ENCODE assay signal across 20 mouse cellular contexts in genomic region chr9:90828701-90829100, GRCm38 (mm10).
DNase-seq lines count a peak whose midpoint lies in the region; ATAC-seq and TF ChIP-seq lines count a peak whose summit lies in the region.
"Had no signal": no experiment of that assay in that cellular context is flagged by ENCODE, and none has a peak within 500 bp of the region (broad histone marks: within the 10 kb centered on the region; RNA-seq: fewer than 3 reads in every experiment).

No protein-coding gene starts in this region.

- H3K27ac ChIP-seq in midbrain, postnatal 0 days (ENCODE audit: low read depth, low read length): no peak overlapping the region
- H3K27ac ChIP-seq in midbrain, embryonic 10.5 days (replicated peaks): no peak overlapping the region
- H3K27ac ChIP-seq in neural tube, embryonic 13.5 days (replicated peaks): peak overlapping the region; percentile 28; the same call in 1 of the 2 replicates
- H3K27ac ChIP-seq: embryonic facial prominence, embryonic 13.5 days; kidney, embryonic 15.5 days; layer of hippocampus, adult 2 months had no signal

- no peak for ATAC-seq in midbrain, postnatal 0 days (ENCODE audit: low FRiP score)
- no peak for ATAC-seq in neural tube, embryonic 13.5 days (ENCODE audit: low read depth)
- ATAC-seq: inflammation-experienced regulatory T-cells, adult 6 months; midbrain, embryonic 16.5 days had no signal

- no peak overlapping the region for H3K4me2 ChIP-seq in midbrain, postnatal 0 days (ENCODE audit: low read depth, low read length, poor library complexity, severe bottlenecking)
- H3K4me2 ChIP-seq in neural tube, embryonic 13.5 days: peak overlapping the region; percentile 33
- H3K4me2 ChIP-seq: embryonic facial prominence, embryonic 13.5 days; kidney, embryonic 15.5 days had no signal

- DNase-seq in midbrain, postnatal 0 days (ENCODE audit: low spot score): peak; percentile 19
- no peak for DNase-seq in midbrain, embryonic 10.5 days (ENCODE audit: low spot score)
- peak; percentile 15 for DNase-seq in cerebellum, adult 11 months
- DNase-seq in cerebellum, postnatal 14 days: peak; percentile 61 to 76
- DNase-seq in urinary bladder, postnatal 10 days (ENCODE audit: low spot score): no peak
- no peak for DNase-seq in lung, adult 2 months
- no peak for DNase-seq in adrenal gland, postnatal 14 days
- DNase-seq: adrenal gland, postnatal 25 days; gastrocnemius, postnatal 10 days; liver; lung, adult 18-20 months; lung, postnatal 4 days; right cerebral cortex, adult 18-20 months; thymus, postnatal 36 days had no signal

- no peaks in the 10 kb centered on the region for H3K4me1 ChIP-seq in midbrain, postnatal 0 days (ENCODE audit: insufficient read depth, low read length)
- H3K4me1 ChIP-seq in midbrain, embryonic 10.5 days: peaks cover 6% of the 10 kb centered on the region
- peaks cover 12% of the 10 kb centered on the region for H3K4me1 ChIP-seq in neural tube, embryonic 13.5 days (replicated peaks)
- H3K4me1 ChIP-seq in lung, adult 2 months (ENCODE audit: control insufficient read depth, insufficient read depth, low read length): no peaks in the 10 kb centered on the region
- H3K4me1 ChIP-seq: embryonic facial prominence, embryonic 13.5 days; kidney, embryonic 15.5 days had no signal

- H3K4me3 ChIP-seq in midbrain, postnatal 0 days (ENCODE audit: low read depth, low read length): no peak overlapping the region
- H3K4me3 ChIP-seq in midbrain, embryonic 10.5 days: no peak overlapping the region
- H3K4me3 ChIP-seq in neural tube, embryonic 13.5 days: peak overlapping the region; percentile 18; the same call in 1 of the 2 replicates
- H3K4me3 ChIP-seq in lung, adult 2 months (replicated peaks; ENCODE audit: extremely low read depth, low read depth, low read length): no peak overlapping the region
- H3K4me3 ChIP-seq: embryonic facial prominence, embryonic 13.5 days; kidney, embryonic 15.5 days; layer of hippocampus, adult 2 months had no signal

- no peaks in the 10 kb centered on the region for H3K36me3 ChIP-seq in midbrain, postnatal 0 days (ENCODE audit: insufficient read depth, low read length)
- no peaks in the 10 kb centered on the region for H3K36me3 ChIP-seq in midbrain, embryonic 10.5 days
- H3K36me3 ChIP-seq in neural tube, embryonic 13.5 days: no peaks in the 10 kb centered on the region
- H3K36me3 ChIP-seq: embryonic facial prominence, embryonic 13.5 days; kidney, embryonic 15.5 days had no signal

- no peak overlapping the region for H3K9ac ChIP-seq in midbrain, postnatal 0 days (replicated peaks; ENCODE audit: low read length, poor library complexity, severe bottlenecking)
- H3K9ac ChIP-seq in neural tube, embryonic 13.5 days: no peak overlapping the region
- H3K9ac ChIP-seq: embryonic facial prominence, embryonic 13.5 days; kidney, embryonic 15.5 days had no signal

- no peak for TF ChIP-seq POLR2A in lung, adult 2 months (IDR thresholded peaks at IDR 0.05; ENCODE audit: borderline replicate concordance, extremely low read depth, low read depth, low read length)

- TF ChIP-seq CTCF in midbrain, postnatal 0 days (IDR thresholded peaks at IDR 0.05): no peak
- TF ChIP-seq CTCF in lung, adult 2 months (IDR thresholded peaks at IDR 0.05; ENCODE audit: insufficient read depth, low read length): no peak

- WGBS in midbrain, postnatal 0 days: 41% methylated on average over 5 of the region's 5 CpGs
- WGBS in midbrain, embryonic 10.5 days: 55% methylated on average over 5 of the region's 5 CpGs
- WGBS in neural tube, embryonic 13.5 days: 36% methylated on average over 5 of the region's 5 CpGs
- WGBS in lung, adult 2 months: 46% methylated on average over 5 of the region's 5 CpGs

- H3K9me3 ChIP-seq in midbrain, postnatal 0 days (ENCODE audit: low read length): no peaks in the 10 kb centered on the region
- no peaks in the 10 kb centered on the region for H3K9me3 ChIP-seq in midbrain, embryonic 10.5 days (replicated peaks)
- H3K9me3 ChIP-seq in neural tube, embryonic 13.5 days: no peaks in the 10 kb centered on the region
- H3K9me3 ChIP-seq: embryonic facial prominence, embryonic 13.5 days; kidney, embryonic 15.5 days had no signal

- H3K27me3 ChIP-seq in midbrain, postnatal 0 days (ENCODE audit: insufficient read depth, low read length): 0 out of 2 replicates have a peak, but pooled peaks cover 3% of the 10 kb centered on the region
- no peaks in the 10 kb centered on the region for H3K27me3 ChIP-seq in midbrain, embryonic 10.5 days (ENCODE audit: low read depth, poor library complexity, severe bottlenecking)
- H3K27me3 ChIP-seq in neural tube, embryonic 13.5 days: no peaks in the 10 kb centered on the region
- H3K27me3 ChIP-seq: embryonic facial prominence, embryonic 13.5 days; kidney, embryonic 15.5 days had no signal

Comparison
In these comparisons a context has a peak if more than half of its experiments do, and no peak if none do; other contexts are left out.
1. DNase-seq: peak in midbrain, postnatal 0 days (single experiment), cerebellum, adult 11 months (single experiment) and cerebellum, postnatal 14 days (2 of 2); none in midbrain, embryonic 10.5 days (single experiment), urinary bladder, postnatal 10 days (single experiment), lung, adult 2 months (single experiment) and adrenal gland, postnatal 14 days (single experiment).